Mouse (Mus musculus) heart, adult 2 months (tissue): ENCODE measurements around the gene Pappa.

Experiments used
- CTCF ChIP-seq: fragments of 200-600 bp; IDR thresholded peaks from 2 replicates; pipeline ENCODE4 v1.8.1; 2022; ENCODE audit warnings: antibody characterized with exemption, mild to moderate bottlenecking, moderate library complexity
- POLR2A ChIP-seq: fragments of 200-500 bp; IDR thresholded peaks from 2 replicates; pipeline ENCODE4 v1.6.1; 2011; ENCODE audit warnings: mild to moderate bottlenecking, low read depth, low read length, control low read depth; ENCODE audit not compliant: insufficient read depth

DNA sequence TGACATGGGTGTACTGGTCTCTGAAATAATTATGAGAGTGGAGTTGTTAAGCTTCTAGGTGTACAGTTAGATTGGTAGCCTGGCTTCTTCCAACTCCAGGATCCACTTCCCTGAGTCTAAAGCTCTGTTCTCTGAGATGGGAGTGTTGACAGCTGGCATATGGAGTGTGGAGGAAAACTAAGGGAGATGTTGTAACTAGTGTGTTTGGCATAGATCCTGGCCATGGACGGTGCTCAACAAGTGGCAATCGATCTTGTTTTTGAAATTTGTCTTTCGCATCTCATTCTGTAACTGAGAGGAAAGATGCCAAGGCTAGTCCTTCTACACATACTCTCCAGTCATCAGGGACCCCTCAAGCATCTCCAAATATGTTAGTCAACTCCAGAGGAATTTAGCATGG lies 248.8 kb downstream of the Pappa start:
- TF ChIP-seq CTCF (no peak), POLR2A (no peak)
